Mouse (Mus musculus): ENCODE results near the gene Galnt18.

- TF ChIP-seq CTCF (IDR thresholded peaks at IDR 0.05; ENCODE audit: borderline replicate concordance, extremely low read depth, insufficient read depth, insufficient read length) = no peak
- TF ChIP-seq POLR2A (IDR thresholded peaks at IDR 0.05; ENCODE audit: borderline replicate concordance, extremely low read depth, insufficient read depth, insufficient read length, poor library complexity, severe bottlenecking) = no peak
Observed at GRCm38 (mm10) chr7:111672467-111672866, 107.3 kb downstream of the Galnt18 start.
